Mouse (Mus musculus): Measurements from ENCODE around the gene Olfr1395. TPM values are rescaled to one million over a fixed set of nuclear protein-coding genes. Genes with fewer than 3 reads are reported as not detected.
A peak's percentile ranks its signal among the peaks of the same experiment; 100 is the strongest.

Olfr1395 gene
- total RNA-seq (2021) = not detected
- long read RNA-seq = 0 reads

GRCm38 (mm10) chr11:49141974-49142373 is at the start of gene Olfr1395:
Gene Olfr1395, plus strand, starts transcription at chr11:49142274.
- no peak for DNase-seq (ENCODE audit: low spot score in 2 of 2)

DNA sequence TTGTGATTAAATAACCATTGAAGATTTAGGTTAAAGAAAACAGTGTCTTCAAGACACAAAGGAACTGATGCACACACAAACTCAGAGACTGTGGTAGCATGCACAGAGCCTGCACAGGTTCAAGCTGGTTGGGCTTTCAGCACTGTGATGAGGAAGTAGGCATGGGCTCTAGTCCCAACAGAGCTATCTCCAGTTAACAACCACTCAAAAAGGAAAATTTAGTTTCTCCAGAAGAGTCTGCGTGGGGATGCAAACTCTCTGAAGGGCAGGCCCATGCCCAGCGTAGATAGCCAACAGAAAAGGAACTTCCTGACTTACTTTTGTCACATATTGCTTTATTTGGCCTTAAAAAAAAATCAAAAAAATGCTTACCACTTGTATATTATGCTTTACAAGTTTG is 49.3 kb upstream of the Olfr1395 start:
- no peak for DNase-seq (ENCODE audit: low spot score in 2 of 2)

- no peak for DNase-seq (ENCODE audit: low spot score in 2 of 2)
These were observed 48.0 kb upstream of the Olfr1395 start for GRCm38 (mm10) chr11:49093861-49094660.

DNA sequence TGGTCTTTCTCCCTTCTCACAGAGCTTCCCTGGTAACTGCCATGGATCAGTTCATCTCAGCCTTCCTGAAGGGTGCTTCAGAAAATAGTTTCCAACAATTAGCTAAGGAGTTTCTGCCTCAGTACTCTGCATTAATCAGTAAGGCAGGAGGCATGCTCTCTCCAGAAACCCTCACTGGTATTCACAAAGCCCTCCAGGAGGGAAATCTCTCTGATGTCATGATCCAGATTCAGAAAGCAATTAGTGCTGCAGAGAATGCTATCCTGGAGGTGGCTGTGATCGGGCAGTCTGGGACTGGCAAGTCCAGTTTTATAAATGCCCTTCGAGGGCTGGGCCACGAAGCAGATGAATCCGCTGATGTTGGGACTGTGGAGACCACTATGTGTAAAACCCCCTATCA is 46.7 kb upstream of the Olfr1395 start:
- DNase-seq (ENCODE audit: low spot score in 2 of 2) = no peak

DNA sequence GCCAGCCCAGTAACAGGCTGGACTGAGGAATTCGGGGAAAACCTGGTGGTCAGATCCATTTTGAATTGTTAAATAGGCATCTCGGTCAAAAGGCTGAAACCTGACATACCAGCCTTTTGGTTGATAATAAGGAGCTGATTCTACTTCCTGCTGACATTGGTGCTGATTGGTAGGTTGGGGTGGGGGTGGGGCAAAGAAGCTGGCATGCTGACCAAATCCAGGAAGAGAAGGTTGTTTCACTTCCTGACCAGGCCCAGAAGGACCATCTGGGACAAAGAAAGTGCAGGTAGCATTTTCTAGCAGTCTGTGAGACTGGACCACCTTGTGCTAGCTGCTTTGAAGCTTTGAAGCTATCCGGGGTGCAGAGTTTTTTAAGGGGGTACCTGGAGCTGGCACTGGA is 41.7 kb upstream of the Olfr1395 start:
- DNase-seq (ENCODE audit: low spot score in 2 of 2) = no peak

DNA sequence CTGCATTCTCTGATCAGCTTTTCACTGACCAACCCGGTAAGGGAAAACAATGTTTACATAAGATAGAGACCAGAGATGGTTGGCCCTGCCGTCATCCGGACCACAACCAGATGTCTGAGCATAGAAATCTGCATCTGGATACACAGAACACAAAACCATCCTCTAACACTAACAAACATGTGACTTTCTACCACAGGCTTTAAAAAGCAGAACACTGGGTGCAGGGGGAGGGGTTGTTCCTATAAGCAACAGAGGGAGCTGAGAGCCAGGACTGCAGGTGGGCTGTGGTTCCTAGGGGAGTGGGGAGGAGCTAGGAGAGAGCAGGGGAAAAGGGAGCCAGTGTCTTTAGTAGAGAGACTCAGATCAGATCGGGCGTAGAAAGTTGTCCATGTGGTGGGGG is 40.6 kb upstream of the Olfr1395 start:
- DNase-seq (ENCODE audit: low spot score in 2 of 2) = no peak

DNA sequence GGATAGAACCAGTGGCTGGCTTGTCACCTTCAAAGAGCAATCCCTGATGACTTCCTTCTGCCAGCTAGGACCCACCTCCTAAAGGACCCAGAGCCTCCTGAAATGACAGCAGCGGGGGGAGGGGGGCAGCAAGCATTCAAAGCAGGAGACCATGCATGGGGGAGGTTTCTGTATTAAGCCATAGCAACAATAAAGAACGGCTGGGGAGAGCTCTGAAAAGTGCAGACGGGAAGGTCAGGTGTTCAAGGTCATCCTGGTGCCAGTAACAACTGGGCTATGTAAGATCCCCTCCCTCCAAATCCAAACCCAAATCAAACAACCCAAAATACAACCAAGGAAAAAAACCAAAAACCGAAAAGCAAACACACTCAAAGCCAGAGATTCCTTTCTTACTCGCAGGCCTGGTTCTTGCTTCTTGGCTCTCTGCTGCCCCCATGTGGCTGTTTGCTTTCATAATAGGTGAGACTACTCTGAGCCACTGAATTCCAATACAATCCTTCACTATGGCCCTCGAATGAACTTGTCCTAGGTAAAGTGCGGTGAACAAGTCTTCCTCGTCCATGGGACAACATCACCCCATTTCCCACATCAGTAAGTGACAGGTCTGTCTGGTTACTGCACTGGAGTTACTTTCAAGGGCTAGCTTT is 38.9 kb upstream of the Olfr1395 start:
- peak; percentile 73 to 90 for DNase-seq (ENCODE audit: low spot score in 2 of 2)

GRCm38 (mm10) chr11:49105752-49106151 is 36.3 kb upstream of the Olfr1395 start:
- DNase-seq (ENCODE audit: low spot score in 2 of 2) = no peak

DNA sequence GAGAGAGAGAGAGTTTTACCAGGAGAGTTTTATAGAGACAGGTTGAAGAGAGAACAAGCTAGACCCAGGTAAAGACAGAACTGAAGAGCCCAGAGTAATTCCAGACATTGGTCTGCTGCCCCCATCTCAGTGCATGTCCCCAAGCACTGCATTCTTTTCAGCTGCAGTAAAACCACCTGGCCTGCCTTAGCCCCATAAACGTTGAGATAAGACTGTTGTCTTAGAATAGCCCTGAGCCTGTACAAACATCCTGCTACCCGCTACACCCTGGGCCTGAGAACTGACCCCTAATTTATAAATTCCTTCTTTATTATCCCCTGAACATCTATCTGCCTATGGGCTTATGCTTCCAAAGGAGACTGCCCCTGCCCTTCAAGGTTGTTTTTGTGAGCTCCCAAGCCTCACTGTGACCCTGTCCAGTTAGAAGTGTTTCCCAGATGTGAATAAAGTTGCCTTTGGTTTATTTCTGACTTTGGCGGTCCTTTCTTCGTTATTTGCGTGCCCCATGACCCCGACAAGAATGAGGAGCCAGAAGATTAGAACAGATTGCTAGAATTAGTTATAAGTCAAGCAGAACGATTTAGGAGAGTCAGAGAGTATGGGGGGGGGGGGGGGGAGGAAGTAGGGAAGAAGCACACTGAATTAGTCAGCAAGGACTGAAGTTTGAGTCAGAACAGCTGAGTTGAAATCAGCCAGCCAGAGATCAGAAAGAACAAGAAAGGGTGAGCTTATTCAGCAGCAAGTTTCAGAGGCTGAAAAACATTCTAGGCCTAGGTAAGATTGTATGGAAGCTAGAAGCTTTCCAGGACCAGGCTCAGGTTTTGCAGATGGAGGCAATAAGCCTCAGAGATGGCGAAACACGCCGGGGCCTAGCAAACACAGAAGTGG is 34.2 kb upstream of the Olfr1395 start:
- no peak for DNase-seq (ENCODE audit: low spot score in 2 of 2)

DNA sequence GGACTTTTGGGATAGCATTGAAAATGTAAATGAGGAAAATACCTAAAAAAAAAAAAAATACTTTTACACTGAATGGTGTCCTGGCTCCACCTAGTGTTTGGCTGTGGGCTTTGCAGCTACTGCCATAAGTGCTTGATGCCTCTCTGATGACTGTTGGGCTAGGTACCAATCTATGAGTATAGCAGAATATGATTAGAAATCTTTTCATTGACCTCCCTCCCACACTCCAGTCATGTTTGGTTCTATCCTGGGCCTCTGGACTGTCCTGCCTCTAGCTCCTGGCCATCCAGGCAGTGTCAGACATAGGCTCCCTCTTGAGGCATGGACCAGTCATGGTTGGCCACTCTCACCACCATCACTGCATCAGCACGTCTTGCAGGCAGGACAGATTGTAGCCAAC is 33.2 kb upstream of the Olfr1395 start:
- peak in 1 of 2 experiments; percentile 39 for DNase-seq (ENCODE audit: low spot score in 2 of 2)

GRCm38 (mm10) chr11:49111000-49111399 is 31.1 kb upstream of the Olfr1395 start:
- no peak for DNase-seq (ENCODE audit: low spot score in 2 of 2)

DNA sequence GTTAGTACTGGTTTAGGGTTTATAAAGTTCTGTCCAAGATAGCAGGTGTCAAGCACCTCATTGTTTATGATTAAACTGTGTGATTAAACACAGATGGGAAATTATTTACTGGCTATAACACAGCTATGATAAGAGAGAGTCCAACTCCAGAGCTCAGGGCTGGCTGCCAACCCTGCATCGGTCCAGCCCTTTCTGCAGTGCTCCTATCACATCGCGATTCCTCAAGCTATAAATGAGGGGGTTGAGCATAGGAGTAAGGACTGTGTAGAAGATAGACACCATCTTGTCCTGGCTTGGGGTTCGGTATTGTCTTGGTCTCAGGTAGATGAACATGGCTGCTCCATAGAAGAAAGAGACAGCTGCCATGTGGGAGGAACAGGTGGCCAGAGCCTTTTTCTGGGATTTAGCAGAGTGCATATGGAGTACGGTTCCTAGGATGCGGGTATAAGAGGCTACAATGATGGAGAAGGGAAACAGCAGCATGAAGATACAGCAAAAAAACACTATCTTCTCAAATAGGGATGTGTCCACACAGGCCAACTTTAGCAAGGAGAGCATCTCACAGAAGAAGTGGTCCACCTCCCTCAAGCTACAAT is 29.4 kb upstream of the Olfr1395 start:
- peak in 1 of 2 experiments; percentile 38 for DNase-seq (ENCODE audit: low spot score in 2 of 2)

GRCm38 (mm10) chr11:49114158-49114557 is 27.9 kb upstream of the Olfr1395 start:
- DNase-seq (ENCODE audit: low spot score in 2 of 2) = no peak

GRCm38 (mm10) chr11:49114774-49115173 is 27.3 kb upstream of the Olfr1395 start, which contains the start of gene Olfr1396:
Gene Olfr1396, minus strand, starts transcription at chr11:49114874.
- no peak for DNase-seq (ENCODE audit: low spot score in 2 of 2)

DNA sequence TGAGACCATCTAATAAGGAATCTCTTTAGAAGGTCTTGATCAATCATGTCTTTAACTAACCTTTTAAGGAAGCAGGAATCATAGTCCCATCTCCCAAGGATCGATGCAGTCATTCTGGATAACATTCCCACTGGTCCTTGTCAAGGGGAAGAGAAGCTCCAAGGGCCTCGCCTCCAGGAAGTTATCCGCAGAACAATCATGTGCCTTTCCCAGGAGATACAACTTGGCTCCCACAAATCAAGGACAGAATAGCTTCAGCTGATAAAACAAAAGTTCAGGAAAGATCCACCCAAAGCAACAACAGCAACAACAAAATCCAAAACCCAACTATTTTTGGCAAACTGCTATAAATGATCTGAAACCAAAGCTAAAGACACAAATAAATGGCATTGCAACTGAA is 22.4 kb upstream of the Olfr1395 start:
- no peak for DNase-seq (ENCODE audit: low spot score in 2 of 2)

DNA sequence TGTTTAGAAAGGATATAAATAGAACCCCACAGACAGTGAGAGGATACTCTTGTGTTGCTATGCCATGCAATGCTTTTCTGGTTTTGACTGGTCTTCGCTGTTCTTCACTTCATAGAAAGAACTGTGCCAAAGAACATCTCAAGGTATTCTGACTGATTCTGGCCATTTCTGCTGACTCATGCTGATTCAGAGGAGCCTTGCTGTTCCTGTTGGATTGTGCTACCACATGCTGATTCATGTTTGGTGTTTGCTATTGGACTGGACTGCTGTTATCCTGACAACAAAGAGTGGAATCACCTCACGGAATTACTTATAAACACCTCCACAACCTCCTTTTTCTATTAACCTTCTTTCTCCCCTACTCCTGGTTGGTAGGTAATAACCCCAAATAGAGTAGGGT is 17.9 kb upstream of the Olfr1395 start:
- no peak for DNase-seq (ENCODE audit: low spot score in 2 of 2)

GRCm38 (mm10) chr11:49154077-49154476 is 12.0 kb downstream of the Olfr1395 start, which contains the start of gene Olfr1394:
Gene Olfr1394, plus strand, starts transcription at chr11:49154377.
- no peak for DNase-seq (ENCODE audit: low spot score in 2 of 2)

- DNase-seq (ENCODE audit: low spot score in 2 of 2) = no peak
These were observed 15.0 kb downstream of the Olfr1395 start for GRCm38 (mm10) chr11:49156821-49157814.

DNA sequence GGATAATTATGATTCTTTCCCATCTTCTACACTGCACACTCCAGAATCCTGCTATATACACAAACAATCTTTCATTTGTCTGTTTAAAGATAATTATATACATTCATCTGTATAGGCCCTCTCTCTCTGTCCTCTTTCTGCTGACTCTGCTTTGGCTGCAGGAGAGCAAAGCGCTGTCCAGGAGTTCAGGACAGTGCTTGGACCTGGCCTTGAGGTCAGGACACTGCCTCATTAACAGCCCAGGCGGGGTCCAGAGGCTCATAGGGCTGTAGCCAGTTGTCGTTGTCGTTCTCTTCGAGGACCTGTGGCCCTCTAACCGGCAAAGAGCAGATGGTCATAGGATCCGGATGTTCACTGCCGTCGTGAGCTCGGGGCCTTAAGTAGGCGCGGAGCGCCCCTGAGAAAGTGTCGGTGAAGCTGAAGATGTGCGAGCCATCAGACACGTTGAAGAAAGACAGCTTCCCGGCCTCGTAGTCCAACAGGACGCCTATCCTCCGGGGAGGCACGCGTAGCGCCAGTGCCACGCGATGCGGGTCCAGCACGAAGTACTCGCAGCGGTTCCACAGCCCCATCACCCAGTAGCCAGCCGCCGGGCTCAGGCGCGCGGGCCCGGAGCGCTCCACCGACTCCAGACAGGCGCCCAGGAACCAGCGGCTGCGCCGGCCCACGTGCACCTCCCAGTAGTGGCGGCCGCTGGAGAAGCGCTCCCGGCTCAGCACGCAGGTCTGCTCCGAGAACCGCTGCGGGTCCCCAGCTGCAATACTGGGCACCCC is 27.0 kb downstream of the Olfr1395 start:
- peak in 1 of 2 experiments; percentile 2 for DNase-seq (ENCODE audit: low spot score in 2 of 2)

Data from layer of hippocampus, adult 18-20 months (tissue).